Mouse (Mus musculus) urinary bladder, adult 18-20 months (tissue): ENCODE data around the gene Krt71.
A peak's percentile ranks its signal among the peaks of the same experiment; 100 is the strongest.
"Not testable (repeated sequence)": the region's sequence is repeated elsewhere in the genome, so short reads cannot be mapped to it uniquely, and the experiment has no call there.

Source experiments
- DNase-seq, 2 experiments: peaks; one replicate each; pipeline ENCODE4 v3.0.0; 2022; ENCODE audit warnings: low spot score in 2 of 2, mixed read lengths in 2 of 2

Krt71 gene

DNA sequence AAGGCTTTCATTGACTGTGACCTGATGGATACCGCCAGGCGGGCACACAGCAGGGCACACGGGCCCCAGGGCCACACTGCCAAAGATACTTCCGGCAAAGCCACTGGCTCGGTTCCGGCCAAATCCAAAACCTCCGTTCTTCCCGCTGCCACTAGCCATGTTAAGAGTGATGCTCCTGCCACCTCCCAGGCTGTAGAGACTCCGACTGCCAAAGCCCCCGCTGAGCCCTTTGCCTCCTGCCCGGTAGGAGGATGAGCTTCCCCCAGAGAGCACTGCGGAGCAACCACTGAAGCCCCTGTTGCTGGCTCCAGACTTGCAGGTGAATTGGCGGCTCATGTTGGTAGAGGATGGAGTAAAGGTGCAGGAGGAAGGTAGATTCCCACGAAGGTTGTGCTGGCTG is at the start of gene Krt71:
TSS of gene Krt71 (minus strand) at position 399 of the 400 bp plus-strand sequence.
- DNase-seq, result no peak

DNA sequence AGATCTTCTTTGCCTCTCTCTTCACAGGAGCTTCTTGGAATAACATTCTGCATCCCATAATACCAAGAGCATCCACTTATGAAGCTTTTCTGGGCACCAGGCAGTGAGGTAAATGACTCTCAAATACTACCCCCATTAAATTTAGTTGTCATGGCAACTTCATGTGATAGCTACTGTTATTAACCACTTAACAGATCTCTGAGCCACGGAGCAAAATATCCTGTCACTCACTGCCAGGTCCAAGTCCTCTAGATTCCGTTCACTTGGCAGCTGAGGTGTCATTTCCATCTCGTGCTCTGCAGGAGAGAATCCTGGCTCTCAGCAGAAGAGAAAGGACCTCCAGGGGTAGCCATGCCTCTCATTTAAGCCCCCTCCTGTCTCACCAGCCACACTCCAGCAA is 48.0 kb upstream of the Krt71 start:
- no peak for DNase-seq

DNA sequence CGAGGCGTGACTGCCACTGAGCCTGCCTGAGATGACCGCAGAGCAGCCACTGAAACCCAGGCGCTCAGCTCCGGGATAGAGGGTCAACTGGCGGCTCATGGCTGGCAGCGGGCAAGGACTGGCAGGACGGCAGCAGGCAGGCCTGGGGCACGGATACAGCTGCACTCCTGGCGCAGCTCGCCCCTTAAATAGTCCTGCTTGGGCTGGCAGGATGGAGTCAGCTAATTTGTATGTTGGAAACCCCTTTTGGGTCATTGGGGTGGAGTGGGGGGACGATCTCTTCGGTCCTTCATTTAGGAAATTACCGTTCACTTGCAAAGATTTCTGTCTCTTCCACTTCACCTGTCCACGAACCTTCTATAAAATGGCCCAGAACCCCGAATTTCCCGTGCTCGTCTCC is 43.5 kb upstream of the Krt71 start, which contains the start of gene Krt72:
TSS of gene Krt72 (minus strand) at position 101 of the 400 bp plus-strand sequence.
- DNase-seq, result no peak

DNA sequence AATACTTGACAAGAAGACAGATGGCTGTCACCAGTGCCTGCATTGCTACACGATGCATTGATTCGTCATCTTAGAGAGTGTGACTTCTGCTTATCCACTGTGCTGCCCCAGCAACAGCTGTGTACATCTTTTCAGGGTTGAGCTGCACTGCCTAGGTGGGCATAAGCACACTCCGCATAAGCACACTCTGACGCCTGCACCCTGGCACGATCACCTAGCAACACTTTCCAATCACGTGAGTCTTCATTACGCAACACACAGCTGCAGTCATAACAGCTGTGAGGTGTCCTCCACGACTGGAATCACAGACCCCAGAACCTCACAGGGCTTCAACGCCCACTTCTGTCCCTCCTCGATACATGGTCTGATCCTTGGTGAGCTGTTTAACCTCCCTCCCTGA is 30.5 kb upstream of the Krt71 start:
- DNase-seq, result no peak

DNA sequence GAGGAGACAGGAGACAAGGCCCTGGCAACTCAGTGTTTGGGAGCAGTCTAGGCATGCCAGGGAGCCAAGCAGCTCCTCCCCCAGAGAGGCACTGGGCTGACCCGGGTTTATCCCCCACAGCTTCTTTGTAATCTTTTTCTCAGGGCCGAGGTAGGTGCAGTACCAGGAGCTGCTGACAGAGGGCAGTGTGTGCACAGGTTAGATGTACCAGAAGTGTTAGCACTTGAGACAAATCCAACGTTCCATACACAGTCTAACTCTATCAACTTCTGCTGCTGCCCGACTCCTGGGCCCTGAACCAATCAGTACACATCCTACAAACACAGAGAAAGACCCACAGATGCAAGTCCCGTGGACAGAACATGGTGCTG is 29.8 kb upstream of the Krt71 start:
- DNase-seq, result peak; percentile 87 to 94

DNA sequence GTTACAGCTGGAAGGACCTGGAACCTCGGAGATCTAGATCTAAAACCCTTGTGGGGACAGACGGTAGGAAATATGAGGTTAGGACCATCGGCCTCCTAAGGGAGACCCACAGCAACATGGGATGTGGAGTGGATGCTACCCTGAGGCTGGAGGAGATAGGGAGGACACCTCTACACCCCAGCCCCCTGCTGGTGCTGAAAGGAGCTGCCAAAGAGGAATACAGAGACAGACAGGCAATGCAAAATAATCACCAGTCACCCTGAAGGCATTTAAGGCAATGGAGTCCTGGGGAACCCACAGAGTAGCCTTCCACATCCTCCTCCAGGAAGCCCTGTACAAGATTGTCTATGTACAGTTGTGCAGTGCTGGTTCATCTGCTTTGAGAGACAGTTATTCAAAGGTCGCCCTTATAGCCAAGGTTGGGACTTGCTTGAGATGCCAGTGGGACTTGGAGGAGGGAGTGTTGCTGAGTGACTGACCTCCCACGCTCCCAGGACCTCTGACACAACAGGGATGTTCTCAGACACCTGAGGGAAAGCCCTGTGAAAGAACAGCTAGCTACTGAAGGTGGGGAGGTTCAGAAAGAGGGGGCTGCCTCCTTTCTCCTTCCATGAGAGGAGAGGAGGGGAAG is 29.3 kb upstream of the Krt71 start:
- DNase-seq, result no peak

DNA sequence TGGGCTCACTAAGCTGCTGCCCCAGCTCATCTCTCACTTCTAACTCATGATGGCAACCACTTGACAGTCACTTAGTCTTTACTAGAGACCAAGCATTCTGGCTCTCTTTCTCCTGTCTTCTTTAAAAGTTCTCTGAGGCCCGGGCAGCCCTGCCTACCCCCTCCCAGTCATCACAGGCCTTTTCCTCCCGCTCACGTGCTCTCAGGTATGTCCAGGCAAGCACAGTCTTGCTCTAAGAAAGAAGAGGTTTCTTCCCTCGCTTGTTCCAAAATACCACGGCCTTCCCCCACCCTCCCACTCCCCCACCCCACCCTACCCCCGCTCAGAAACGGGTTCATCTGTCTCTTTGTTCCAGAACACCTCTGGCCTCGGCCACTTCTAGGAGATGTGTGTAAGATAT is 27.3 kb upstream of the Krt71 start:
- peak in 1 of 2 experiments; percentile 24 for DNase-seq

DNA sequence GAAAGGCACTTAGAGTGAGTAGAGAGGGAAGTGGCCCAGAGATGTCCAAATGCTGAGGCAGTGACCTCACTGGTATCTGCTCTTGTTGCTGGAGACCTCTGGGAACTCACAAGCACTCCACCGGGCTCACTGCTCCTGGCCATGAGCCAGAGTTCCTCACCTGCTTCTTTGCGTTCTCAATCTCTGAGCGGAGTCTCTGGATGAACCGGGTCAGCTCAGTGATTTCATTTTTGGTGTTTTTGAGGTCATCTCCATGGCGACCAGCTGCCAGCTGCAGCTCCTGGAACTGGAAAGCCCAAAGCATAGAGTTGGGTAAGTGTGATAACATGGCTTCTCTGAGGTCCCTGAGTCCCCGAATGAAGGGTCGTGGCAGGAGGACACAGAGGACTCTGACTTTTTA is 5.1 kb downstream of the Krt71 start:
- no peak for DNase-seq

DNA sequence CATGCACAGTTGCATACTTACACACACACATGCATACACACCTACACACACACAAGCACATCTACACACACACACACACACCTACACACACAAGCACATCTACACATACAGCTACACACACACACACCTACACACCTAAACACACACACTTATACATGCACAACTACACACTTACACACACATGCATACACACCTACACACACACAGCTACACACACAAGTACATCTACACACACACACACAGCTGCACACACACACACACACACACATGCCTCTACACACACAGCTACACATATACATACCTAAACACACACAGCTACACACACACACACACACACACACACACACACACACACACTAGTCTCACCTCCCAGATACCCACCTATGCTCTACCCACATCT is 12.3 kb downstream of the Krt71 start:
- DNase-seq, result no peak

DNA sequence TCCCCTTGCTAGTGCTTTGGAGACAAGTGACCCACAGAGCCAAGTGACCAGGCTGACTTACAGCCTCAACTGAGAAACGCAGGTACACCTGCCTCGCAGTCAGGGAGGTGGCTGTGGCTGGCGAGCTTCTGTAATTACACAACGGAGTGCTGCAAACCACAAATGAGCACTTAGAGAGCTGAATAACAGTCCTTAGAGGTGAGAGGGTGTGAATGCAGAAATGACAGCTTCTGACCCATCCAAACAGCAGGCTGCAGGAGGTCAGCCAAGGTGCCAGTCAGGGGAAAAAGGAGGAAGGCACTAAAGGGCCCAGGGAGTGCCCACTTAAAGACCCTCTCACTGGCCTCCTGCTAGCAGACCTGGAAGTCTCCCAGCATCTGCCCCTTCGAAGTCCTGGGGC is 18.2 kb downstream of the Krt71 start:
- no peak for DNase-seq

DNA sequence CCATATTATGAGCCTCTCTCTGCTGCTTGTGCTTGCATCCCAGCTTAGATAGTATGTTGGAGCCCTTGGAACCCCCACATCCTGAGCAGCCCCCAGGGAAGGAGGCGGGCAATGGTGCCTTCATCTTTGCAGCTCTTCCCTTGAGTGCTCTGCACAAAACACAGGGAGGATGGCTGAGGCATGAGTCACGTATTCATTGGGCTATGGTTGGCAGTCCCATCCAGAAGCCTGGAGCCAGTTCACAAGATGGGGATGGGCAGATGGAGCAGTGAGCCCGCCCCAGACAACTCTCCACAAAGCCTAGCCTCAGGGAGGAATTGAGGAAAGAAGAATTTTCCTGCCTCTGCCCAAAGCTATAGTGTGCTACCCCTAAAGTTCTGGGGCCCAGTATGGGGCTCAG is 27.1 kb downstream of the Krt71 start:
- DNase-seq, result no peak

DNA sequence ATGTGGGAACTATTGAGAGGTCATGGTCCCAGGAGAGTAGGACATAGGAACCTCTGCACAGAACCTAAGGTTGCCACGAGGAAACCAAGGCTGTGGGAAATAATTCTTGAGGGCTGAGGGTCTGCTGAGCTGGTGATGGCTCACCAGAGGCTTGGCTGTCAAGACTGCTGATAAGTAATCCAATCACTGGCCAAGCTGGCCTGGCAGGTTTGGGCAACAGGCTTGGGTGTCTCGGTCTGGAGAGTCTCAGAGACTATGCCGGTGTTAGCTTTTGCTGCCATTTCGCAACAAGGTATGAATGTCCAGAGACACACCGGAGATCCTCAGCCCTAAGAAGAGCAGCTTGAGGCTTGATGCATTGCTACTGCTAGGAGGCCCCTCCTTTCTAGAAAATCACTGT is 28.6 kb downstream of the Krt71 start:
- peak; percentile 45 to 76 for DNase-seq

DNA sequence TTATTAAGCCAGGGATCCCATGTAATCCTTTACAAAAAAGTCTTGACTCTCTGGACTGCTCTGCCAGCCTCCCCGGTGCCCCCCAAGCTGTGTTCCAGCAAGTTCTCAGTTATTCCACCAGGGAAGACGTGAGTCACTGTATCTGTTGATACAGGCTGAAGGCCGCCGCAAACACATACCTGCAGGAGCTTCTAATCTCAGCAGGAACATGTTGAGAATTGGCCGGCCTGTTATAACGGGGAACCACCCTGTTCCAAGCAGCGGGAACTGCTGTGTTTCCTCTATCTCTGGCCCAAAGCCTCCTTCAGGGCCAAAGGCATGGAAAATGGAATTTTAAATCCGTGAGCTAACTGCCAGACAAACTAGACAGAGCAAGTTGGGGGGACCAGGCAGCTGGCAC is 29.2 kb downstream of the Krt71 start:
- DNase-seq, result peak; percentile 50 to 72

DNA sequence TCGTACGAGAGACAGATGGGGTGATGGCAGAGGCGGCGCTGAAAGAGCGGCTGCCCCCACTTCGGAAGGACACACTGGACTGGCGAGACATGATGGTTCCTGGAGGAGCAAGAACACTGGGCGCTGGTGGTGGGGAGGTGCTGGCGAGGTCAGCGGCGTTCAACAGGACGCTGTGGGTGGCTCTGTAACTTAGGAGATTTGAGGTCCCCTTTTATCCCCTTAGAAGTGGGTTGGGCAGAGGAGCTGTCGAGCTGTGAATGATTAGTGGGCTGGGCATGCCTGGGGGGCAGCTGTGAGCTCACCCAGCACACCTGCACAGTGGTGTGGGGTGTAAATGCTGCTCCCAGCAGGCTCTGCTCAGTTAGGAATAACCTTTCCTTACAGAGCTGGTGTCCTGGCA is 30.2 kb downstream of the Krt71 start, which contains the start of gene Krt5:
TSS of gene Krt5 (minus strand) at position 179 of the 400 bp plus-strand sequence.
- peak; percentile 56 to 60 for DNase-seq

DNA sequence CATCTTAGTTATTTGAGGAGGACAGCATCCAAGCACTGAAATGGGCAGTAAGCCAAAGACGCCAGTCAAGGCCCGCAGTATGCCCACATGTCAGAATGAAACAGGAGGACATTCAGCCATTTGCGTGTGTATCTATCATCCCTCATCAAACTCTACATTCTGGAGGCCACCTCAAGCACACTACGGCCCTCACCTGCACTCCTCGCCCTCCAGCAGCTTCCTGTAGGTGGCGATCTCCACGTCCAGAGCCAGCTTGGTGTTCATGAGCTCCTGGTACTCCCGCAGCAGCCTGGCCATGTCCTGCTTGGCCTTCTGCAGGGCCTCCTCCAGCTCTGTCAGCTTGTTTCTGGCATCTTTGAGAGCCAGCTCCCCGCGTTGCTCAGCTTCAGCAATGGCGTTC is 34.2 kb downstream of the Krt71 start:
- DNase-seq, result no peak

DNA sequence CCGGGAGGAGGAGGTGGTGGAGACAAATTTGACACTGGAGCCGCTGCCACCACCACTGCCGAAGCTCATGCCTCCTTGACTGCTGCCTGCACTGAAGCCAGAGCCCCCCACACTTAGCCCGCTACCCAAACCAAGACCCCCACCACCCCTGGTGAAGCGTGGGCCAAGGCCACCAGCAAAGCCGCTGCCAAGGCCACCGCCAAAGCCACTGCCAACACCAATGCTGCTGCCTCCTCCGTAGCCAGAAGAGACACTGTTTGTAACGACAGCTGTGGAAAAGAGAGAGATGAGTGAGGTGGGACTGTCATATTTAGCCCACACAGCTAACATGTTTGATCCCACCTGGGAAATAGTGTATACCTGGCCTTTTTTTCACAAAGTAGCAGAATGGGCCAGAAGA is 35.5 kb downstream of the Krt71 start:
- DNase-seq, result no peak

DNA sequence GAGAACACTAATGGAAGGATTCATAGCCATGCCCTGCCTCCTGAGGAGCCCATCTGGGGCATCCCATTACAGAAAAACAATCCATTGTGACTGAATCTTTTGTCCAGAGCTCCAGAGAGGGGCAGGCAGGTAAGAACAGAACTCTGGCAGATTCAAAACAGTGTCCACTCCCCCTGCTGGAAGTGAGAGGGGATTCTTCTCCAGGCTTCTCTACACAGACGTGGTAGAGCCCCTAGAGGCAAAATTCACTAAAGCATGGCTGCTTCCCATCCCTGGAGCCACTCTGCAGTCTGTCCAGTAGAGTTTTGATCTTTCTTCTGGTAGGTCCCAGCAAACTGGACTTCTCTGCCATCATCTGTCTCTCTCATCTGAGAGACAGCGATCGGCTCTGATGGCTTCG is 38.8 kb downstream of the Krt71 start:
- no peak for DNase-seq

DNA sequence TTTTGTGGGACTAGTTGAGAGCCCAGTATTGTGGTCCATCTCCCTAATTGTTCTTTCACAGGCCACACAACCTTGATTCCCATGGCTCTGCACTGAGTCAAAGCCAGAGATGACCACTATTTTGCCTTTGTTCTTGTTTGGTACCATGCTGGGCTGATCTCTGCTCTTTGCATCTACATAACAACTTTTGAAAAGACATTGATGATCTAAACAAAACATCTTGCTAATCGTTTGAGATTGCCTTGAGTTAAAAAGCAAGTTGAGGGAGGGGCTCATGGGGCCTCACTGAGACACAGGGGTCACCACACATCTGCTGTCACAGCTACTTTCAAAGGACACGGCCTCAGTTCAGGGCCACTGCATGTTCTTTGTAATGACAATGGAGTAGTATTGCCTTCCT is 40.5 kb downstream of the Krt71 start:
- no peak for DNase-seq

DNA sequence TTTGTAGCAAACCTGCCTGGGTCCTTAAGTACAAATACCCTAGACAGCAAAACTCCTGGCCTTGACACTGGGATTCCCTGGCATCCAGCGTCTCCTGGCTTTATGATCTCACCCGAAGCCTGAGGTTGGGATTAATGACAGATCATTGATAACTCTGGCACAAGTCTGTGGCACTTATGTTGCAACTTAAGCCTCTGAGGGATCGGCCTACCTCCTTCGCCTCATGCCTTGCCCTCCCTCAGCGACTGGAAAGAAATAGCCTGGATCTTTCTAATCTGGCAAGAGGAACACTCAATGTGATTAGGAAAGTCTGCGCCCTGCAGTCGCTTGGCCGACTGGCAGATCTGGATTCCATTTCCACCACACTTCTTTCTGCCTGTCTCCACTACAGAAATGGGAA is 43.0 kb downstream of the Krt71 start:
- no peak for DNase-seq

DNA sequence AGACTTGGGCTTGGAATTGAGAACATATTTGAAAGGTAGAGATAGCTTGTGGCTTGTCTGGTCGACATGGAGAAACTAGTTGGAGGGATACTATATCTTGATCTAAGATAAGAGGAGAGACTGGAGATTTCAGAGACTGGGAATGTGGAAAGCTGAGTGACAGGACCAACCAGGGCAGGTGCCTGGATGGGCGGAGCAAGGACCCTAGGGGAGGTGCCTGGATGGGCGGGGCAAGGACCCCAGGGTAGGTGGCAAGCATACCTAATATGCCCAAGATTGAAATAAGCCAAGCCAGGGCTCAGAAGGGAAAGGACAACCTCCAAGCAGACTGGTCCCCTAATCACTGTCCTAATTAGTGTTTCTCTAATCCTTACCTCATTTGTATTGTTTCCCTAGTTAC is 43.7 kb downstream of the Krt71 start:
- no peak for DNase-seq

DNA sequence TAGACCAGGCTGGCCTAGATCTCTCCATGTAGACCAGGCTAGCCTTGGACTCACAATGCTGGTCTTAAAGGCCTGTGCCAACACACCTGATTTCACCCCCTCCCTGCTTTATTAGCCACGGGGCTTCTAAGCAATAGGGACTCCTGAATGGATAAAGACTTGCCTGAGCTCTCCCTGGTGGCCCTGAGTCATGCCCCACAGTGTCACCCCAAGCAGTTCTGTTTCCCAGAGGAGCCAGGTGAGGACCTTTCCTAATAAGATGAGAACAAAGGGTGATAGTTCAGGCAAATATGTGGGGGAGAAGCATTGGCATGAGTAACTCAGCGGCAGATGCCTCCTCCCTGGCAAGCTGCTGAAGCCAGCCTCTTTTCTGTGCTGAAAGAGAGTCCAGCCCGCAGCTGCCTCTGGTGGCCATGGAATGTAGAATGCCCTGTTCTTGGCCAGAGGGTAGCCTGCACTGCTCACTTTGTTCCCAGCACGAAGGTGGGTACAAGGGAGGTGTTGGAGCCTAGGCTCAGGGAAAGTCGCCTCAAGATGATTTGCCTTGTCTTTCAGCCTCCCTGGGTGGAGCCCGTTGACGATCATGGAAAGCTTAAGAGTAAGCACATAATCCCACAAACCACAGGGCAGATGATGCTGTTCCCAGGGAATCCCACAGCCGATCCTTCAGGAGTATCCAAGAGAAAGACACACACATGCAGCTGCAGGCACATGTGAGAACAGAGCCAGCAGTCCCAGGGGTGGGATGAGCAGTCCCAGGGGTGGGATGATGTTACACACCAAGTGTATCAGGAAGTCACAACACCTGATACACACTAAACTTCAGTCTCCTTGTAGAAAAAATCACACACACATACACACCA is 45.4 kb downstream of the Krt71 start:
- DNase-seq, result no peak

DNA sequence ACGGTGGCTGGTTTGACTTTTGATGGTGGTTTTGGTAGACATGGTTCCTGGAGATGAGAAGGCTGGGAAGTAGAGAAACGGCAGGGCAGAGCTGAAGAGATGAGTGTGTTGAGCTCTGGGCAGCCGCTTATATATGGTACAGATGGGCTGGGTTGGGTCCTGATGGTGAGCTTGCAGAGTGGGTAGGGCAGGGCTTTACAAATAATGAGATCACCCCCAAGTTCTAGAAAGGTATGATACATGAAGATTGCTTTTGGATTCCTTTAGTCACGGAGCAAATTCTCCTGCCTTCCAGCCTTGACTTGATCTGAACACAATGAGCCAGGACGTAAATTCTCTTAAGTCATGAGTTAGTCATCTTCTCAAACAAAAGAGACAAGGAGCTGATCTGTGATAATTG is 48.7 kb downstream of the Krt71 start, which contains the start of gene Krt6a:
TSS of gene Krt6a (minus strand) at position 101 of the 400 bp plus-strand sequence.
- no peak for DNase-seq

DNA sequence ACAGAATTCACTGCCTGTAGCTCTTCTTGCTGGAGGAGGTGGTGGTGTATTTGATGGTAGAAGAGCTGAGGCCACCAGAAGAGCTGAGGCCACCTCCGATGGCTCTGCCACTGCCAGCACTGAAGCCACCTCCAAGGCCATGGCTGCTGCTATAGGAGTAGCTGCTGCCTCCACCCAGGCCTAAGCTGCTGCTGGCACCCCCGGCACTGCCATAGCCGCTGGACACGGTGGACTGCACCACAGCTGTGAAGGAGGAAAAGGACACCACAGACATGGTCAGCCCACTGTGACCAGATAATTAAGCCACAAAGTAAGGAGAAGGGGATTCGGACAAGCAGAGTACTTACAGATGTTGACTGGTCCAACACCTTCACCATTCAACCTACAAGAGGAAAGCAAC is 52.4 kb downstream of the Krt71 start:
- DNase-seq, result not testable (repeated sequence)
